Mouse (Mus musculus): ENCODE results near the gene Olfr1093.

Olfr1093 gene

DNA sequence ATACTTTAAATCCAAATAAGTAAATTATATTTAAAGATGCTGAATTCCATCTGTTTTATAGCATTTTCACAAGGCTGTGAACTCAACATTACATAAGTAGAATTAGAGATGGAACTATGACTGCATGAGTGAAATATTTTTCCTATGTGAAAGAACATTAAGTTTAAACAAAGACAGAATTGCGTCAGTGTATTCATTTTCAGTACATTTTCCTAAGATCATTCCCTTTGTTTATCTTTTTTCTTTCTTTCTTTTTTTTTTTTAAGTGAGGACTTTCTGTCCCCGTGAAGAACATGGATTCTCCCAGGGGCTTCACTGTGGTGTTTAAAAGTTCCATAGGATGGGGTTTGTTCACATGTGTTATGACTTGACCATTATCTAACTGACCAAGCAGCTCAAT lies at the start of gene Olfr1093:
TSS of gene Olfr1093 (plus strand) at position 301 of the 400 bp plus-strand sequence.
- no peak for DNase-seq (ENCODE audit: low spot score)

DNA sequence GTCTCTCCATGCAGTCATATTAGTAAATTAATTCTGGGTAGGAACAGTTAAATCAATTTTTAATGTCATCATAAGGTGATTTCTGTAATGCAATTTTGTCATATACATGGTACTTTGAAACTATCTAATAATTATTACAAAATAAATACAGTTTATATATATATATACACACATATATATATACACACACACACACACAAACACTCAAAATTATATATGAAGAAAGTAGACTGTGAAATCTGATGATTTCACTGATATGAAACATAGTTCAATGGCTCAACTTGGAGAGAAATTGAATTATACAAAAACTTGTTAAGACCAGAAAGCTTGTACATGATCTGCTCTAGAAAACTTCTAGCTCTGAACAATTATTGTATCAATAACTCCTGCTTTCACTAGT lies 48.7 kb upstream of the Olfr1093 start, which contains the start of gene Olfr1089:
TSS of gene Olfr1089 (minus strand) at position 101 of the 400 bp plus-strand sequence.
- DNase-seq (ENCODE audit: low spot score), result no peak

DNA sequence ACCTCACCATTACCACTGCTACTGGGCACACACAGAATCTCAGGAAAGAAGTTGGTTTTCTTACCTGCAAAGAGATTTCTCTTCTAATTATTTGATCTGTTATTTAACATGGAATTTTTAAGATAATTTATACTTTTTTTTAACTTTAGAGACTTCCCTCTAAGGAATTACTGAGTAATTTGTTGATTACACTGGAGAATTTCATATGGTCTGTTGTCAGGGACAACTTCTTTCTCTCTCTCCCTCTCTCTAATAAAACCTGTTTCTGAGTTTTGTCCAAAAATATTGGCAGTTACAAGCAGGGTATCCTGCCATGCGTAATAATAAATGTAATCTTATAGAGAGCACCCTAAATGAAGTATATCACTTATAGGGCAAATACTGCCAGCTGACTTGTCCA lies 23.4 kb upstream of the Olfr1093 start, which contains the start of gene Olfr1090:
TSS of gene Olfr1090 (minus strand) at position 101 of the 400 bp plus-strand sequence.
- no peak for DNase-seq (ENCODE audit: low spot score)

DNA sequence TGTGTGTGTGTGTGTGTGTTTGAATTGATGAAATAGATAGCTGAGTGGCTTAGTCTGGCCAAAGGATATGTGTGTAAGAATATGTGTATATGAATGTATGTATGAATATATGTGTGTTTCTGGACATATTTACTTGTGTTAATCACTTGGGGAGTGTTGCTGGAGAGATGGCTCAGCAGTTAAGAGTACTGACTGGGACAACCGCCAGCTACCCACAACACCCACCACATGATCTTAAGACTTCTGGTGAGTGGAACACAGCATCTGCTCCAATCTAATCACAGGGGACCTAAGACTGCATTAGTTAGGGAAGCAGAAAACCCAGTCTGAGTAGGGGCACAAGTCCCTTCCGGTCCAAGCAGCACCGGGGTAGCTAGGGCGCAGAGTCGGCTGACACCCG lies 21.2 kb upstream of the Olfr1093 start:
- no peak for DNase-seq (ENCODE audit: low spot score)

DNA sequence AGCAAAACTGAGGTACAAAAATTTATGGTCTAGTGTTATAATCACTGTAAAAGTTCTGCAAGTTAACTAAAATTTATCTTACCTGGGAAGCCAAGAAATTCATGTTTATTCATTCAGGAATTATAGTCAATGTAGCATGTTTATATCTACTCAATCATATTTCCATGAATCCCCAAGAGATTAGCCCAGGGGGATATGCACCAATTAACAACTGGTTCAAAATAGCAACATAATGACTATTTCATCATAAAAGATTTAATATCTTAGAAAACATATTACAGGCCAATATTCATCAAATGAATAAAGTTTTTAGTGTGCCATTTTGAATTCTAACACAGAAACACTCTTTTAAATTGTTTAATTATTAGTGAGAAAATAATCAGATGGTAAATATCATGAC lies 27.6 kb downstream of the Olfr1093 start, which contains the start of gene Olfr141:
TSS of gene Olfr141 (minus strand) at position 101 of the 400 bp plus-strand sequence.
- no peak for DNase-seq (ENCODE audit: low spot score)

DNA sequence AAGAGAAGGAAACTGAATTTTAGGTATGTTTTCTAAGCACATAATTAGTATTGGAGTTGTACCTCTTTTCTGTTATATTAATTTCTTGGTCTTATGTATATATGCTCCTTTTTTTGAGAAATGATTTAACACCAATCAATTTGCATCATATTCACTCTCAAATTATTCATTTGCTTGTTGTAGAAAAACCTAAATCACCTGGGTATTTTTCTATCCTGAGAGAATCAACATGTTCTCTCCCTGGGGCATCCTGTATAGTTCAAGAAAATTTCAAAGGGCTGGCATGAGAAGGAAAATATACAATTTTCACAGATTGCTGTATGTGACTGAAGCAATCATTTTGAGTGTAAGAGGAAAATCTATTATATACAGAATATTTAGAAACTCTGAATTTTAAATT lies 42.1 kb downstream of the Olfr1093 start, which contains the start of gene Olfr1094:
TSS of gene Olfr1094 (plus strand) at position 301 of the 400 bp plus-strand sequence.
- DNase-seq (ENCODE audit: low spot score), result no peak
